Mouse (Mus musculus): ENCODE data around the gene Fgfr2.

The Fgfr2 gene

DNA sequence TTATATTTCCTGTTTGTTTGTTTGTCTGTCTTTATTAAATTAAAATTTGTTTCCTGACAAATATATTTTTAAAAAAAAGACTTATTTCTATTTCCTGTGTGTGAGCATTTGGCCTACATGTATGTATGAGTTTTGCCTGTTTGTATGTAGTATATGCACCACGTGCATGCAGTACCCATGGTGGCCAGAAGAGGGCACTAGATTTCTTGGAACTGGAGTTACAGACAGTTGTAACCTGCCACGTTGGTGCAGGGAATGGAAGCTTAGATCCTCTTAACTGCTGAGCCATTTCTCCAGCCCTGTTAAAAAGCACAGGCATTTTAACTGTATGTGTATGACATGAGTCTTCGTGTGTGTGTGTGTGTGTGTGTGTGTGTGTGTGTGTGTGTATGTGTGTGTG, 1365.2 kb downstream of the Fgfr2 start:
- no peak for DNase-seq

DNA sequence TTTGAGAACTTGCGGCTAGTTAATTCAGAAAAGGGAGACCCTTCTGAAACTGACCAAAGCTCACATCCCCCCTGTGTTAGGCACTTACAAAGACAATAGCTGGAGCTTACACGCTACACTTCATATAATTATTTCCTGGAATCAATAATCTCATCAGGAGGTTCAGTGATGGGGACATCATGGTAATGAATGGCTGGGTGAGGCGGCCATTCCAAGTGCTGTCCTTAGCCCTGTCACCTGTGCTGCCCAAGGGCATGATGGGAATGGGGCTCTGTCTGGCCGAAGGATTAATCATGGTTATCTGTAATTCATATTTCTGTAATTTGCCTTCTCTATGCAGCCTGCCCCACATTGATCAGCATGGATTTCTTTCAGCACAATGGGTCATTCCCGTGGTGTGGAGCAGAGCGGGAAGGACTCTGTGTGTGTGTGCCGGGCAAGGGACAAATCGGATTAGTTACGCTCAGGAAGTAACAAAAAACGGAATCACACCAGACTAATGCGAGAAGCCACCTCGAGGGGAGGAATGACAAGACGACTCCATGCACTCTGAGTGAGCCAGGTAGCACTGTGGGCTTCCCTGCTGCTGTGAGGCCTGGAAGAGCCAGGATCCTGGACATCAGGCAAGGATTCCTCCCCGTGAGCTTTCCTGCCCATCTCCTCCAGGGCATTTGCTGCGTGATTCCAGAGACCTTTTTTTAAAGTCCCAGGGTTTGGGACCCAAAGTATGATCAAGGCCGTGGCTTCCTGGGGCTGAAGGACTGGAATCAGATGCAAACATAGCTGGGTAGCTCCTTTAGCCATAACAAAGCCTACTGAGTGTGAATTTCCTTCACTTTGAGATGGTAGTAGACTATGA, 1375.8 kb downstream of the Fgfr2 start:
- no peak for DNase-seq

DNA sequence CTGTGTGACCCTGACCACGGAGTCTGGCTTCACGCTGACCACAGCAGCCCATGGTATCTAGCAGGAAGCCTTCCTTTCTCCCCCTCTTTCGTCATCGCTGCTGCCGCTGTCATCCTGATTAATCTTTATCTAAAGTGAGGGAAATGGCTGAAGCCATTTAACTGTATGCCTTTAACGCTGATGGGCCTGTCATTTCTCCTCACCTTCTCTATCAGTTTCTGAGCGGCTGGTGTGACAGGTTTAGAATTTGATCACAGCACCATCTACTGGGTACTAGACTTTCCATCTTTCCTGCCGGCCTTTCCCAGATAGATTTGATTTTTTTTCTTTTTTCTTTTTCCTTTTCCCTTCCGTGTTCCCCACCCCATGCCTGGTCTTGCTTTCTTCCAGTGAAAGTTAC, 1376.4 kb downstream of the Fgfr2 start:
- no peak for DNase-seq

DNA sequence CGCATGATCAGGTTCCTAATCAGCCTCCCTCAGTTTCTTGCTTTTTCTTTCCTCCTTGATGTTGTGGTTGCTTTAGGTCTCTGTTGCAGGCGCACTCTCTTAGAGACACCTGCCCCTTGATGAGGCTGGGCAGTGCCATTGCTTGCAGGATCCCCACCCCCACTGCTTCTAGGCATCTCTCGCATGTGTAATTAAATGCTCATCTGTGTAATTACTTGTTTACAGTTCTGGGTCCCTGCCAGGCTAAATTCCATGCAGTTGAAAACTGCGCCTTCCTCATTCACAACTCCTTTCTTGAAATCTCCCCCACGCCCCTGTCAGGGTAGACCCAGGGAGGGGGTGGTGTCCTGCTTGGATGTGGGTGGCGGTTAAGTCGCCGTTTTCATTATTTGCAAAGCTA, 1380.0 kb downstream of the Fgfr2 start:
- DNase-seq = no peak

DNA sequence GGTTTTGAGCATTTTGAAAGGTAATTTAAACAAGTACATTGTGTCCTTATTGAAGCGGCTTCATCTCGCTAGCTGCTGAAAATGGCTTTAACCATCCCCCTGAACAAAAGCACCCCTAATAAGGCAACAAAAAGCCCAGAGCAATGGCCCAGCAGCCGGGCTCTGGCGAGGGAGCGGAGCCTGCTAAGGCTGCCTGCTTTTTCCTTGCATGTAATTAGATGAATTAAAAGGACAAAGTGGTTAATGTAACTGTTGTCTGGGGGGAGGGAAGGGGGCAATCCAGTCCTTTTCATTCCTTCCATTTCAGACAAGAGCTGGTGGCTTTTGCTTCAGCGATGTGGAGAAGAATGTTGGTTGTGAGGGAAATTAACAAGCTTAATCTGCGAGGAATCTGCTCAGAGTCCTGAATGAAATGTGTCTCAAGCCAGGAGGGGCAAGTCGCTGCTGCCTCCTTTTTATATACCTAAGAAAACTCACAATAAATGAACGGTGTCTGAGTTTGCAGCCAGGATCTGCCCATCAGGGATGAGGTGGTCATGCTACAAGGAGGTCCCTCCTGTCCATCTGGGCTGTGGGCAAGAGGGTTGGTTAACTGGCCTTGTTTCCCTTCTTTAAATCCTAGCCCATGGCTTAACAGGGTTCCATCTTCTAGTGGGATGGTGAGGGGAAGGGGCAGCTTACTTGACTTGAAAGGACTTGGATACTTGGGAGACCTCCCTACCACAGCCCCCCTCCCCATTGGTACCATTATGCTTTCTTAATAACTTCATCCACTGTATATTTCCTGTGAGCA, 1400.2 kb downstream of the Fgfr2 start:
- DNase-seq = no peak

DNA sequence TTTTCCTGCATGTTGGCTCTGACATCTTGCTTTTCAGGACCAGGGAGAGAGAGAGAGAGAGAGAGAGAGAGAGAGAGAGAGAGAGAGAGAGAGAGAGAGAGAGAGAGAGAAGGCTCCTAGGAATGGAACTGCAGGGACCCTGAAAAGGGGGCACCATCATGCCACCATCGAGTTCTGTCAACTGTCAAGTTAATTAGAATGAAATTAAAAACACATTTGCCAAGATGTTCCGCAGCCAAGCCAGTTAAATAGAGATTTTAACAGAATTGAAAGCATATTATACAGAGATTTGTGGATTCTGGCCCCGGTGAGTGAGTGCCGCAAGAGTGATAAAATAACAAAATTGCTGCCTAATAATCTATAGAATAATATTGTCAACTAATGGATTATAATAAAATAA, 1400.8 kb downstream of the Fgfr2 start:
- no peak for DNase-seq

DNA sequence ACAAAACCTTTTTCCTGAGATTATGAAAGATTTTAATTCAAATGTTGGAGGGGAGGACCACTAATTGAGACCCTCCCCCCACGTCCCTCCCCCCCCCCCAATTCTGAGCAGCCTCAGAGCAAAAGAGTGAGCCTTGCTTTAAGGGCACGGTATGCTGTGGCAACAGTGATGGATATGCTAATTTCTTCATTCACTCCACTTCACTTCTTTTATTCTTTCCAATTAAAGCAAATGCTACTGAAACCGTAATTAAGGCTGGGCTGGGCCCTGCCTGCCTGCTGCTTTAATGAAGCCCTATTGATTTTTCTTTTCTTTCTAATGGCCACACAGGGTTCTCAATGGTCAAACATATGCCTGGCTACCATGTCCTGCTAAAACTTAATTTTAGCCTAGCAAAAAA, 1404.9 kb downstream of the Fgfr2 start:
- no peak for DNase-seq

DNA sequence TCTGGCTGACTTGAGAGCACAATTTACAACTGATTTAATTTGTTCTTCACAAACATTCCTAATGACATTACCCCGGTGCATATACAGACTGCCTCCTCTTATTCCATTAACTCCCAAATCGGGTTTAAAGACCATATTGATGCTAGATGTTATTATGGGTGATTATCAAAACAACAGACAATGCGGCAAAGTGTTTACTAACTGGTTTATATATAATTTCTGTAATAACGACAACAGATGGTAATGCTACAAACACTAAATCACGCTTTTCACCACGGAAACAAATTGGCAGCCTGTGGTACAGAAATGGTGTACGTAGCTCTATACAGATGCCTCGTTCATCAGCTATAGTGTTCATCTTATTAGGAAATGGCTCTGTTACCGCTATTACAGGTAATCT, 1410.1 kb downstream of the Fgfr2 start:
- DNase-seq = no peak

DNA sequence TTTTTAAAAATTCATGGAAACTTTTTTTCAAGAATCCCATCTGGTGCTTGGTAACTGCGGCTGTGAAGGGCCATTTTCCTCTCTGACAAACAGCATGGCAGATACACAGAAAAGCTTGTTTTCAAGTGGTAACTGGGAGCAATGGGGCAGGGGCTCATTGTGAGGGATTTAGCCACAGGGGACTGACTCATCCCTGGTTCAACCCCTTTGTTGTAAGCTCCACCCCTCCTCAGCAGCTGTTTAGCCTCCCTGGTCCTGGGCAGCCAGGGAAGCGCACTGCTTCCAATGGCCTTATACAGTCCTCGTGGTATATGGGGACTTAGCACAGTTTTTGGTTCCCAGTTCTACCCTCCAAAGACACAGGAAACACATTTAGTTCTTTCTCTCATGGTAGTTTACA, 1426.3 kb downstream of the Fgfr2 start:
- DNase-seq = no peak

DNA sequence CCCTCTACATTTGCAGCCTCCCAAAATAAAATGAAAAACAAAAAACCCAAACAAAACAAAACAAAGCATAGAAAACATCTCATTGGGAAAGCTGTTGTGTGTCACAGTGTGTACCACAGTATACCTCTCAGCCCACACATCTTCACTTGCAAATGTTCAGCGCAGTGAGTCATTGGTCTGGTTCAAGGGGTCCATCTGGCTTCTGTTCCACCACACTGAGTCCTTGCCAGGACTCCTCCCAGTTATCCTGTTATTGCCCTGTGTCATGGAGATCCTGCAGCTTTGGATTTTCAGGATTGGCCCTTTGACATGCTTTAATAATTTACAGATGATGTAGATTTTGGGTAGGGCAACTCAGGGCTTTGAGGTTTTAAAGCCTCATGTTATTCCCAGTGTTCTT, 1435.8 kb downstream of the Fgfr2 start:
- DNase-seq = no peak

DNA sequence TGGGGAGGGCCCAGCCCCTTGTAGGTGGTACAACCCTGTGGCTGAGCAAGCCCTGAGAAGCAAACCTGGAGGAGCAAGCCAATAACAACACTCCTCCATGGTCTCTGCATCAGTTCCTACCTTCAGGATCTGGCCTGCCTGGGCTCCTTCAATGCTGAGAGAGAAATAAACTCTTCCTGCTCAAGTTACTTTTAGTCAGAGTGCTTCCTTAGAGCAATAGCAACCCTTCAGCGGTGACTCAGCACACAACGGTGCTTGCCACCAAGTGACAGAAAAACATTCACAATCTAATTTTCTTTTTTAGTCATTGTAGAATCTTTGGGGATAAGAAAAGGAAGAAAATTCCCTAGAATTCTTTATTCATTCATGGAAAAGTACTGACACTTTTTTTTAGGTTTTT, 1446.0 kb downstream of the Fgfr2 start:
- no peak for DNase-seq

DNA sequence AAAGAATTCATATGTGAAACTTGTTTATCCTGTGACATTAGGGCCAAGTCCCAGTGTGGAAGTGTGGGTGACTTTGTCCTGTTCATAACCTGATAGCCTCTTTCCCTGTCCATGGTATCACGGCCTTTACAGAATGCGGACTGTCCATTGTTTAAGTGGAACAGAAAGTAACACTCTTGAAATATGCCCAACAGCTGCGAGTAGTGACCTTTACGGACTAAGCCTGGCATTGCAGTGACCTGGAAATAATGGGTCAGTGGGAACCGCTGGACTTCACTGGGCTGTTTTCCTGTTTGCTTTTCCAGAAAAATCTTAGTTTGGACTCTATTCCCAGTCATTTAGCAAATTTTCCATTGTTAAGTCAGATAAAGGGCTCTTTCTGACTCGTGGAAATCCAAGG, 1452.6 kb downstream of the Fgfr2 start:
- DNase-seq = no peak

DNA sequence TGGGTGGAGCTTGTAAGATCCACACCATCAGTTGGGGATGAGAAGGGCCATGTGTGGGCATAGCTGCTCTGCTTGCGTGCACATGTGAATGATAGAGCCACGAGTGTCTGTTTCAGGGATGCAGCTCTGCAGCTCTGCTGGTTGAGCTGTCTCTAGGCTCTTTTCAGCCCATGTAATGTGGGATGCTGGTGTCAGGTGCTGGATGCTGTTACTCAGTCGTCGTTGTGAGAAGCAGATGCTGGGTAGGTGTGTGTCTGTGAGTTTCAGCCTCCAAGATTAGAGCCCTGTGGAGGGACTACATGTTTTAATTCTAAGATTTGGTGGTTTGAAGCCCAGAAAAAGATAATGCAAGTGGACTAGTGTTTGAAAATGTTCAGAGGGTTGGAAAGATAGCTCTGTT, 1453.8 kb downstream of the Fgfr2 start:
- DNase-seq = no peak

DNA sequence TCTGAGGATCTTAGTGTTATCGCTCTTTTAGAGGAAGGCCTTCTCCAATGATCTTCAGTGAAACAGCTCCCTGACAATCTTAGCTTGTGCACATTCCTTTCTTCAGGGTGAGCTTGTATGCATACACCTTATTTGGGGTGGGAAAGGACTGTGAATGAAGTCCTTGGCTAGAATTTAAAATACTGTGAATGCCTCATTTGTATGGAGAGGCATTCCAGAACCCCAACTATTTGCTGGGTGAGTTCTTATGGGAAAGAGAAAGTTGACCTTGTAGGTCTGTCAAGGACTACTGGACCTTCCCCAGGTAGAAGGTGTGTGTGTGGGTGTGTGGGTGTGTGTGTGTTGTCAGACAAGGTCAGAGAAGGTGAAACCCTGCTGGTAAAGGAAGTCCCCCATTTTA, 1462.4 kb downstream of the Fgfr2 start:
- DNase-seq = no peak

DNA sequence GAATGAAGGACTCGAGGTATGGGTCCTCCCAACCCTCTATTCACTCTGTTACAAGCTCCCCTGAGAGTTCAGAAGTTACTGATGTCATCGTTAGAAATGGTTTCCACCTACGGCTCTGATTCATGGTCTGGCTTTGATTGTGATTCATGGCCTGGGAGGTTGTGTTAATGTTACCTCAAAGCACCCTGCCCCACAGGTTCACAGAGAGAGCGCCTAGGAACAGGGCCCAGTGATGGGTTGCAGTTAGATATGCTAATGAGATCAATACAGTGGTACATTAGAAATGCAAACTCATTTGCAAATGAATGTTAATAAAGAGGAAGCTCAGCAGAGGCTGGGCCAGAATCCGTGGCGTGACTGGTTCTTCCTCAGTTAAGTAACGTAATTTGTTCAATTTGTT, 1467.1 kb downstream of the Fgfr2 start:
- no peak for DNase-seq

DNA sequence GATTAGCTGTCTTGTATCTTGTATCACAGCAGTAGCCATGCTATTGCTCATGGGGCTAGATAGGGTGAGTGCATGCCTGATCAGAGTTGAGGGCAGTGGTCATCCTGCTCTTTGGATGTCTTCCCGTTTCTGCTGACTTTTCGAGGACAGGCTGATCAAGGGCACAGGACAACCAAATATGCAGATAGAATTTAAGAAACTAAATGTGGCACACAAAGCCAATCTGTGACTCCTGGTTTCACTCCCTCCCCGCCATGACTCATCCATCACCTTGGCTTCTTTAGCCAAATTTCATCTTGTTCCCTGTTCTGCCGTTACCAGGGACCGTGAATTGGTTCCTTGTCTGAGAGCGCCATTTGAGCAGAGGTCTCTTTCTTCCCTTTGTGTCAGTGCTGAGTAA, 1469.7 kb downstream of the Fgfr2 start:
- DNase-seq = no peak

DNA sequence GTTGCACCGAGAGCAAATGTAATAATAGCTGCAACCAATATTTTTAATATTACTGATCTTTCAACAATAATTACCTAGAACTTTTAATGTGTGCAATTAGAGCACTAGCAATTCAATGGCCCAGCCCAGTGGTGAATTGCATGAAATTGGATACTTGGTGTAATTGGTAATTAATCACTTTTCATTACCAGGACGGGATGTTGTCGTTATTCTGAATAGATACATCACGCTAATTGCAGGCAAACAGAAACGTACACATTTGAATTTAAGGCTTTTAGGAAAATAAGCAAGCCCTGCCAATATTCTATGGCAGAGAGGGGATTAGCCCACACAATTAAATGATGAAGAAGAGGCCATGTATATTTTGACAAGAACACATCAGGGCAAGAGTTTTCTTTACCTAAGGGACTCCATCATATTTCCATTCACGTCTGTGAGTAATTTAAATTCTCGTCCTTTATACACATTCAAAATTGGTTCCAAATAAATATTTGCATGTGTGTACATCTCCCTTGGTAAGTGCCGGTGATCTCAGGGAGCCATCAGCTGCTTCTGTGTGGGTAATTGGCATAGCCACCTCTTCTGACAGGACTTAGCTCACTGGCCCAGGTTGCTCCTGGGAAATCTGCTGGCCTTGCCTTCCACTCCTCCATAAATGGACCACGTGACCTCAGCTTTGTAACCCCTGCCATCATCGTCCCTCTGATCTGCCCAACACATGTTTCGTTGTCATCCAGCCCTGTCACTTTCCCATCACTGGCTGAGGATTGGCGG, 1471.0 kb downstream of the Fgfr2 start:
- DNase-seq = no peak

DNA sequence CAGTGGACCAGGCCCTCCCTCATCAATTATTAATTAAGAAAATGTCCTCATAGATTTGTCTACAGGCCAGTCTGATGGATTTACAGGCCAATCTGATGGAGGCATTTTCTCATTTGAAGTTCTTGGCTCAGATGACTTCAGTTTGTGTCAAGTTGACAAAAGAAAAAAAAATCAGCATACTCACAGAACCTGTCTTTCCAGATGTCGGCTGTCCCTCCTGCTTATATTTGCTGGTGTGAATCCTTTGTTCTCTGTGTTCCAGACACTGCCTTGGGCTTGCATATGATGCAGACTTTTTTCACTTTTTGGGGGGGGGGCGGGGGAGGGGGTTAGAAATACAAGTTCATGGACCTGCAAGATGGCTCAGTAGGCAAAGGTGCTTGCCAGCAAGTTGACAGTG, 1472.9 kb downstream of the Fgfr2 start:
- no peak for DNase-seq

DNA sequence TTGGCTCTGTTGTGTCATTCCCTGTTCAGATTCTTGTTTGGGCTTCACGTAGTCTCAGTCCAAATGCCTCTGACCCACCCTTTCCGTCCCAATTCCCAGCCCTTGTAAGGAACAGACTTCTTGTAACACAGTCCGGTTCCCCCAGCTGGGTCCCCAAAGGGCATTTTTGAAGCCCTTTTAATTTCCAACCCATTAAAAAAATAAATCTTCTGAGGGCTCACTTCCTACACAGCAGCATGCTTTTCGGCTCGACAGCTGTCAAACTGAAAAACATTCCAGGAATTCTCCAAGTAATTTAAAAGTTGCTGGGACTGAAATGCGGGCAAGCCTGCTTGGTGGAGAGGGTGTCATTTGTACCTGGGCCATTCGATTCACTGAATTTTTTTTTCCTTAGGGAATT, 1474.9 kb downstream of the Fgfr2 start:
- no peak for DNase-seq

DNA sequence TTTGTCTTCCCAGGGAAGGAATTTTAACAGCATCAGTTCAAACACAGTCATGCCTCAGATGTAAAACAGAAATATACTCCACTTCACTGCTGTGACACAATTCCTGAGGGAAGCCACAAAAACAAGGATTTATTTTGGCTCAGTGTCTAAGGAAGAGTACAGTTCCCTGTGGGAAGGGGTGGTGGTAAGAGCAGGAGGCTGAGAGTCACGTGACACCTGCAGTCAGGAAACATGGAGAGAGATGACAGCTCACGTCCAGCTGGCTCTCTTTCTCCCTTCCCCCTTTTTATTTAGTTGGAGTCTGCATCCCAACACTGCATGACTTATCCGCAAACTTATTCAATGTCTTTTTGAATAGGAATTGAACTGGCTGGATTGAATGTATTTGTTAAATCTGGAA, 1475.6 kb downstream of the Fgfr2 start:
- no peak for DNase-seq

DNA sequence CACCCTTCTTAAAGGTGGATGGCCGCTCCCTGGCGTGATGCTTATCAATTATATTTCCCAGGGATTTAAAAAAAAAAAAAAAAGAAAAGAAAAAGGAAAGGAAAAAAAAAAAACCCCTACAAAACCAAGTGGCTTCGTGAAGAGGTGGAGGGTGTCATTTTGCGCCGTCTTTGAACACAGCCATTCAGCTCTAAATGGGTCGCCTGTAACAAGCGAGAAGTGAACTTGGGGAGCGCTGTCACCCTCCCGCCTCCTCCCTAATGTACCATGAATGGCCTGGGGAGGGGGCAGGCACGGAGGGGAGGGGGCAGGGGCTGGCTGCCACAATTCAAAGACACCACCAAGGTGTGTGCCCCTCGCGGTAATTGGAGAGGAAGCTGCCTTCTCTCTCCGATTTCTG, 1478.6 kb downstream of the Fgfr2 start:
- no peak for DNase-seq

DNA sequence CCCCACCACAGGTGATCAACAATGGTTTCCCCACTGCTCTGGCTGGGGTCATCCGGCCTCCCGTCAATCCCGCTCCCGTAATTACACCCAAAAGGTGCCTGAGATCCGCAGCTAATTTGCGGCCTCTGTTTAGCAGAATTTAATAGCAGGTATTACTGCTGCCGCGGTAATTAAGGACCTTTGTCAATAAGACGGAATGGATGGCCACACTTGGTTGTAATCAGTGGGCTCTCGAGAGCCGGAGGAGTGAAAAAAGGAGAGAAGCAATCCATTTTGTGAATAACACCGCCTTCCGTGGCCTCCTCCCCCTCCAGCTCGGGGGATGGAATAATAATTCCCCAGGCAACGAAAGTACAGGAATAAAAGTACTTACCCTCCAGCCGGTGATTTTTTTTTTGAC, 1479.1 kb downstream of the Fgfr2 start:
- DNase-seq = no peak

DNA sequence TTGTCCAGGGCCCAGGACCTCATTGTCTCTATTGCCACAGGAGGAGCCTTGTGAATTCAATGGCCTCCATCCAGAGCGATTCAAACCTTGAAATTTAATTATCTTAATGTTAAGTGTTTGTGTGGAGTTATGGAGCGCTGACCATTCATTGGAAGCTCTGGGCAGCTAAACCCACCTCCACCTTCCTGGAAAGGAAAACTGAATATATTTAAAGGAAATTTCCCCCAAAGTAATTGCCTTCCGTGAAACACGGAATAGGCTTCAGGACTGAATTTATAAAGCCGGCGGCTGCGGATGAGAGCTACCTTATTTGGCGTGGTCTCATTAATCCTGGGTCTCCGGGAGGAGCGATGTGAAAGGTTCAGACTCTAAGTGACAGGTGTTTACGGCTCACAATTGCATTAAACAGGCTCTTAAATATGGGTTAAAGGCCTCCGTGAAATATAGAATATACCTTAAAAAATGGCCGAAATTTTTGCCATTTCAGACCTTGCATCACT, 1479.8 kb downstream of the Fgfr2 start:
- no peak for DNase-seq

DNA sequence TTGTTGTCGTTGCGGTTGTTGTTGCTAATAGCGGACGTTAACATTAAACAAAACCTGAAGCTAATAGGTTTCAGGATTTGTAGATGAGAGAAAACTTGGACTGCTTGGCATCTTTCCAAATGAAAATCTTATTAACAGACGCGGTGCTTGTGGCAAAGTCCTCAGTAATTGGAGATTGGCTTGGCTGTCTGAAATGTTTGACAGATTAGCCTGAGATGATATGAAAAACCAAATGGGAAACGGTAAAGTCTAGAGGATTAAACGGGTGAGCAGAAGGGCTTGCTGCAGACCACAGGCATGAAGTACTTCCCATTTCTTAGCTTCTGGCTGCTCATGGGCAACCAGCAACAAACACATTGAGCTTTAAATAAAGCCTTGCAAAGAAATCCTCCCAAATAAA, 1493.6 kb downstream of the Fgfr2 start:
- DNase-seq = no peak

All from right cerebral cortex, postnatal 4 days (tissue).